Mouse (Mus musculus) kidney, adult 11 months (tissue): ENCODE measurements around the gene Vmn1r66.
"Not testable (repeated sequence)": the region's sequence is repeated elsewhere in the genome, so short reads cannot be mapped to it uniquely, and the experiment has no call there.

Experiments used
- DNase-seq: peaks from one replicate; pipeline ENCODE4 v3.0.0; 2022

The Vmn1r66 gene

DNA sequence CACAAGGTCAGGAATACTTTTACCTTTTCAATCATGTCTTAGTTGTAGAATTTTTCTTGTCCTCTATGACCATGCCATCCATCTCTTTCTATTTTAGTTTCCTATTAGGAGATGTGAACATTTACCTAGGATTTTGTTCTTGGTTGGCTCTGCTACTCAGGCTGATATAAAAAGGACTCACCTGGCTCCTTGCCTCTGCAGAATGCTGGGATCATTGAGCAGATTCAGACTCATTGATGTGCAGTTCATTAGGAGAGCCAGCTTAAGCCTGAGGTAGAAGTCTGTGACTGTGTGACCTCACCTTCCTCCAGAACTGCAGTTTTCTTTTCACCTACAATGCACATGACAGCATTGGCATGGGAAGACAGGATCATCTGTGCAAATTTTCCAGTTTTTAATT is at the start of gene Vmn1r66:
TSS of gene Vmn1r66 (minus strand) at position 101 of the 400 bp plus-strand sequence.
- DNase-seq = no peak

DNA sequence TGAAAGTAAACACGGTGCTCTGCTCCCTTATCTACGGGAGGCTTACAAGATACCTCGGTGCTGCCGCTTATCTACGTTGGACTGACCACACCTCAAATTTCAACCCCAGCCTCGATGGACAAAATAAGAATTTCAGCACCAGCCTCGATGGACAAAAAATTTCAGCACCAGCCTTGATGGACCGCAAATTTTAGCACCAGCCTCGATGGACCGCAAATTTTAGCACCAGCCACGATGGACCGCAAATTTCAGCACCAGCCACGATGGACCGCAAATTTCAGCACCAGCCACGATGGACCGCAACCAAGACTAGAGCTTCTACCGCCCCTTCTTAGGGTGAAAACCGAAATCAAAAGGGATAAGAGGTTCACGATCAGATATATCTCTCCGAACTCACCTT is 47.7 kb upstream of the Vmn1r66 start:
- not testable (repeated sequence) for DNase-seq

GRCm38 (mm10) chr7:10252075-10252474 is 25.7 kb downstream of the Vmn1r66 start:
- no peak for DNase-seq

GRCm38 (mm10) chr7:10249146-10249545 is 28.7 kb downstream of the Vmn1r66 start:
- no peak for DNase-seq
